Mouse (Mus musculus) limb, embryonic 14.5 days (tissue): Measurements from ENCODE around the gene Wdr63. TPM values are rescaled to one million over a fixed set of nuclear protein-coding genes. Genes with fewer than 3 reads are reported as not detected.

Source experiments
- ATAC-seq: fragments of 200-750 bp; cut with Nextera tagmentation; 2 replicates; pipeline ENCODE4 v1.8.0; 2017; ENCODE audit warnings: low read depth, moderate number of reproducible peaks, moderate TSS enrichment; ENCODE audit not compliant: low FRiP score
- DNase-seq: peaks from one replicate; pipeline ENCODE4 v3.0.0-alpha.2; 2015; ENCODE audit warnings: low spot score
- H3K27ac ChIP-seq: fragments of 300-500 bp; sonication (generic); replicated peaks from 2 replicates; pipeline ENCODE4 v1.5.1; 2014; ENCODE audit warnings: low read depth, mild to moderate bottlenecking, low read length, moderate library complexity, mixed read lengths
- H3K27me3 ChIP-seq: fragments of 300-500 bp; sonication (generic); 2 replicates; pipeline ENCODE4 v1.6.1; 2014; ENCODE audit warnings: low read length, mixed read lengths; ENCODE audit not compliant: control insufficient read depth, insufficient read depth
- H3K36me3 ChIP-seq: fragments of 300-500 bp; sonication (generic); 2 replicates; pipeline ENCODE4 v1.6.1; 2014; ENCODE audit warnings: mild to moderate bottlenecking, low read length, moderate library complexity, mixed read lengths; ENCODE audit not compliant: control insufficient read depth, insufficient read depth
- H3K4me1 ChIP-seq: fragments of 300-500 bp; sonication (generic); 2 replicates; pipeline ENCODE4 v1.6.1; 2014; ENCODE audit warnings: antibody characterized with exemption, low read length, mixed read lengths; ENCODE audit not compliant: control insufficient read depth, insufficient read depth
- H3K4me2 ChIP-seq: fragments of 300-500 bp; sonication (generic); replicated peaks from 2 replicates; pipeline ENCODE4 v1.6.1; 2014; ENCODE audit warnings: low read depth, mild to moderate bottlenecking, low read length, moderate library complexity; ENCODE audit not compliant: severe bottlenecking
- H3K4me3 ChIP-seq: fragments of 300-500 bp; sonication (generic); replicated peaks from 2 replicates; pipeline ENCODE4 v1.5.1; 2014; ENCODE audit warnings: low read length
- H3K9ac ChIP-seq: fragments of 300-500 bp; sonication (generic); 2 replicates; pipeline ENCODE4 v1.6.1; 2014; ENCODE audit warnings: mild to moderate bottlenecking, low read depth, low read length, moderate library complexity; ENCODE audit not compliant: severe bottlenecking
- H3K9me3 ChIP-seq: fragments of 300-500 bp; sonication (generic); 2 replicates; pipeline ENCODE4 v1.6.1; 2016; ENCODE audit warnings: low read length; ENCODE audit not compliant: control insufficient read depth
- POLR2A ChIP-seq: fragments of 200-500 bp; IDR thresholded peaks from 2 replicates; pipeline ENCODE4 v1.8.0; 2012; ENCODE audit warnings: inconsistent platforms, mild to moderate bottlenecking, moderate library complexity, borderline replicate concordance; ENCODE audit not compliant: insufficient read depth, insufficient read length; ENCODE audit errors: extremely low read depth
- WGBS: fragments of 180-500 bp; shearing (Covaris S2); extraction: QIAGEN DNeasy Blood & Tissue Kit; methylation state at CpG from one replicate; pipeline ENCODE4 v1.1.7; 2014; 5-methylcytosine and 5-hydroxymethylcytosine counted together
- polyA plus RNA-seq, 2 experiments: library from polyadenylated mRNA; depleted of rRNA in 1 of 2; stranded (reverse) in 1 of 2; unstranded in 1 of 2; fragments of >200 nt; fragmentation: Nextera tagmentation in 1 of 2; extraction: Ambion mirVana in 1 of 2; gene quantifications; 2 replicates each; pipeline versions ENCODE4 v1.2.1 to v1.2.3; 2012 to 2014

Gene Wdr63
- polyA plus RNA-seq, 2 experiments, result 0.20 TPM; not detected in 1

DNA sequence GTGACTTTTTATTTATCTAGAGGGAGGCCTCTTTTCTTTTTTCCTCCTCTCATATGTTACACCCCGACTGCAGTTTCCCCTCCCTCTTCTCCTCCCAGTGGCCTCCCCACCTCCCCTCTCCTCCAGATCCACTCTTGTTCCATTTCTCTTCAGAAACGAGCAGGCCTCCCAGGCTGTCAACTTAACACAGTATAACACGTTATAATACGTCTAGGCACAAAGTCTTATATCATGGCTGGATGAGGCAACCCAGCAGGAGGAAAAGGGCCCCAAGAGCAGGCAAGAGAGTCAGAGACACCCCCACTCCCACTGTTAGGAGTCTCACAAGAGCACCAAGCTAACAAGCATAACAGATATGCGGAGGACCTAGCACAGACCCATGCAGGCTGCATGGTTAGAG, 75.0 kb downstream of the Wdr63 start:
- peaks cover 3% of the 10 kb centered on the region; the same call in 1 of the 2 replicates for H3K4me1 ChIP-seq
- H3K27ac ChIP-seq, result no peak overlapping the region
- TF ChIP-seq POLR2A, result no peak
- no peak for ATAC-seq
- no peaks in the 10 kb centered on the region for H3K27me3 ChIP-seq
- H3K9me3 ChIP-seq, result 0 out of 2 replicates have a peak, but pooled peaks cover 4% of the 10 kb centered on the region
- no peak overlapping the region for H3K4me2 ChIP-seq
- H3K36me3 ChIP-seq, result no peaks in the 10 kb centered on the region
- WGBS, result 76% methylated on average over 5 of the region's 5 CpGs
- DNase-seq, result no peak
- H3K9ac ChIP-seq, result no peak overlapping the region
- H3K4me3 ChIP-seq, result no peak overlapping the region

DNA sequence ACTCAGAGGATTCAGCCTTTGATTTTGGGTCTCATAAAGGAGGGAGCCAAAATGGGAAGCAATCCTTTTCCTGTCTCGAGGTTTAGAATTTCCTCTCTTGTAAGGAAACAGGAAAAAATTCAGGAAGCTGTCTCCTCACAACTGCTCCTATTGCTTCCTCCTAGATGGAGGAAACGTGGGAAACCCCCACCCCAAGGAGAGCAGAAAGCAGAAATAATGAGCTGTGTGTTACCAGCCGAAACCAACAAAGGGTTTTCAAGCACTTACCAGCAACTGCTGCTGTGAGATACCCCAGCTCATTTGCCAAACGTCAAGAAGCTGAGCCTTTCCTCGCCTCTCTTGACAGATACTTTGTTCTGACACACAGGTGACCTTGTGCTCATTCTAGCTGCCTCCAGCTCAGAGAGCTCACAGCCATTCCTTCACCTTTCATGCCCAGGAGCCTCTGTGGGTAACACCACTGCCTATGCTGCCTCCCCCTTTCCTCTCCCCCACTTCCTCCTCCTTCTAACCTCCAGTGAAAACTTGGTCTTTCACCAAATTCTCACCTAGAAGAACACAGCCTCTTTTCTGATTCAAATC, 77.6 kb downstream of the Wdr63 start:
- DNase-seq, result no peak
- no peaks in the 10 kb centered on the region for H3K36me3 ChIP-seq
- H3K27me3 ChIP-seq, result no peaks in the 10 kb centered on the region
- no peak overlapping the region for H3K27ac ChIP-seq
- H3K9me3 ChIP-seq, result 0 out of 2 replicates have a peak, but pooled peaks cover 4% of the 10 kb centered on the region
- peaks cover 7% of the 10 kb centered on the region for H3K4me1 ChIP-seq
- no peak overlapping the region for H3K9ac ChIP-seq
- no peak for ATAC-seq
- H3K4me3 ChIP-seq, result no peak overlapping the region
- TF ChIP-seq POLR2A, result no peak
- 32% methylated on average over 5 of the region's 5 CpGs for WGBS
- no peak overlapping the region for H3K4me2 ChIP-seq

DNA sequence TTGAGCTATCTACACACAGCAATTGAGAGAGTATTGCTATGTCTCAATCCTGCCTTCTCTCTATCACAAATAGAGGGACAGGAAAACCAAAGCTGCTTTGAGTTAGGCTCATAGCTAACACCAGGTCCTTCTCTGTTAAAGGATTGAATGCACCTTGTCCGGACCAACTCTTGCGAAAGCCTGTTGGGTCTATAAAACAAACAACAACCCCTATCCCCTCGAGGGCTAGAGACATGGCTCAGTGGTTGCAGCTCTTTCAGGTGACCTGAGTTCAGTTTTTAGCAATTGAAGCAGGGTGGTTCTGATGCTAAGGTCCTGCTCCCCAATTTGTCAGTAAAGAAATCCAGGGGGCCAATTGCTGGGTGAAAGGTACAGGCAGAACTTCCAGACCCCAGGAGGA, 78.7 kb downstream of the Wdr63 start:
- TF ChIP-seq POLR2A, result no peak
- Histone ChIP-seq H3K4me2 (no peak overlapping the region), H3K27me3 (no peaks in the 10 kb centered on the region), H3K9me3 (0 out of 2 replicates have a peak, but pooled peaks cover 4% of the 10 kb centered on the region), H3K36me3 (no peaks in the 10 kb centered on the region), H3K9ac (no peak overlapping the region), H3K4me1 (peaks cover 7% of the 10 kb centered on the region), H3K27ac (no peak overlapping the region), H3K4me3 (no peak overlapping the region)
- DNase-seq (no peak), ATAC-seq (no peak)
- 74% methylated on average over 3 of the region's 3 CpGs for WGBS

- 84% methylated on average over 2 of the region's 2 CpGs for WGBS
- Histone ChIP-seq H3K9ac (no peak overlapping the region), H3K4me2 (no peak overlapping the region), H3K36me3 (no peaks in the 10 kb centered on the region), H3K9me3 (0 out of 2 replicates have a peak, but pooled peaks cover 4% of the 10 kb centered on the region), H3K27me3 (no peaks in the 10 kb centered on the region), H3K4me3 (no peak overlapping the region), H3K27ac (no peak overlapping the region), H3K4me1 (peaks cover 7% of the 10 kb centered on the region)
- TF ChIP-seq POLR2A, result no peak
- ATAC-seq (no peak), DNase-seq (no peak)
Observed at GRCm38 (mm10) chr3:146028406-146028805, 79.5 kb downstream of the Wdr63 start.

DNA sequence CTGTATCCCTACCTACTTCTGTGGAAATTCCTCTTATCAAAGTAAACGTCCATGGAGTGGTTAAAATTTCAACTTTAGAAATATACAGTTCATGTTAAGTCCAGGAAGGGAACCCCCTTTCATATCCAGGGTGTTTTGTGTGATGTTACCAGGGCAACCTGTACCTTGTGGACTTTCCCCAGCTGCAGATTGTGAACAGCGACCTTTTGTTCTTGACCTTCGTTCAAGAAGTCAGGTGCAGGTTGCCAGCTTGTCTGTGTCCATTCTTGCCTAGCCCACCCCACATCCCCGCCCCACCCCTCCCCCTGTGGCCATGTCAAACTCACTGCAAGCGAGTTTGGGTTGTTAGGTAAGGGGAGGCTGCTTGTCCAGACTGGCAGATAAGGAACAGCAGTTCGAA, 80.8 kb downstream of the Wdr63 start:
- no peak for DNase-seq
- peaks cover 7% of the 10 kb centered on the region for H3K4me1 ChIP-seq
- peaks cover 5% of the 10 kb centered on the region for H3K36me3 ChIP-seq
- H3K27me3 ChIP-seq, result no peaks in the 10 kb centered on the region
- H3K27ac ChIP-seq, result no peak overlapping the region
- H3K9ac ChIP-seq, result no peak overlapping the region
- 36% methylated on average over 6 of the region's 6 CpGs for WGBS
- ATAC-seq, result no peak
- H3K9me3 ChIP-seq, result no peaks in the 10 kb centered on the region
- TF ChIP-seq POLR2A, result no peak
- no peak overlapping the region for H3K4me3 ChIP-seq
- no peak overlapping the region for H3K4me2 ChIP-seq
